Mouse (Mus musculus) cerebellum, adult 9-10 months (tissue): ENCODE results near the gene Hmgcl.
A peak's percentile ranks its signal among the peaks of the same experiment; 100 is the strongest.
"Not testable (repeated sequence)": the region's sequence is repeated elsewhere in the genome, so short reads cannot be mapped to it uniquely, and the experiment has no call there.

Source experiments
- DNase-seq: peaks from one replicate; pipeline ENCODE4 v3.0.0; 2022

Hmgcl gene

GRCm38 (mm10) chr4:135962946-135963345, 16.7 kb downstream of the Hmgcl start:
- no peak for DNase-seq

GRCm38 (mm10) chr4:135963457-135964193, 17.4 kb downstream of the Hmgcl start, which contains the start of gene Gale:
Gale (plus strand) TSS chr4:135963727.
- DNase-seq: peak; percentile 92

GRCm38 (mm10) chr4:135964426-135964825, 18.2 kb downstream of the Hmgcl start:
- DNase-seq: peak; percentile 75

GRCm38 (mm10) chr4:135965113-135965512, 18.9 kb downstream of the Hmgcl start:
- no peak for DNase-seq

- DNase-seq: peak; percentile 46
These were observed 20.0 kb downstream of the Hmgcl start for GRCm38 (mm10) chr4:135966283-135966682.

GRCm38 (mm10) chr4:135967086-135967760, 21.0 kb downstream of the Hmgcl start:
- no peak for DNase-seq

GRCm38 (mm10) chr4:135968271-135968869, 22.1 kb downstream of the Hmgcl start:
- DNase-seq: no peak

- peak; percentile 54 for DNase-seq
These were observed 23.0 kb downstream of the Hmgcl start for GRCm38 (mm10) chr4:135969070-135969750.

- no peak for DNase-seq
These were observed 24.3 kb downstream of the Hmgcl start for GRCm38 (mm10) chr4:135970585-135970984.

GRCm38 (mm10) chr4:135971805-135972555, 25.7 kb downstream of the Hmgcl start:
- DNase-seq: peak; percentile 56

GRCm38 (mm10) chr4:135972556-135972906, 26.3 kb downstream of the Hmgcl start, which contains the start of gene Lypla2:
Lypla2 (minus strand) TSS chr4:135972626.
- peak; percentile 89 for DNase-seq

GRCm38 (mm10) chr4:135972911-135973811, 26.9 kb downstream of the Hmgcl start:
- DNase-seq: peak; percentile 44

GRCm38 (mm10) chr4:135976146-135976545, 29.9 kb downstream of the Hmgcl start:
- DNase-seq: peak; percentile 23

- DNase-seq: not testable (repeated sequence)
These were observed 34.0 kb downstream of the Hmgcl start for GRCm38 (mm10) chr4:135980223-135980622.

- peak; percentile 56 for DNase-seq
These were observed 35.3 kb downstream of the Hmgcl start for GRCm38 (mm10) chr4:135981524-135982063.

GRCm38 (mm10) chr4:135984556-135984955, 38.3 kb downstream of the Hmgcl start:
- no peak for DNase-seq

GRCm38 (mm10) chr4:135985193-135985592, 38.9 kb downstream of the Hmgcl start:
- no peak for DNase-seq

- no peak for DNase-seq
These were observed 39.5 kb downstream of the Hmgcl start for GRCm38 (mm10) chr4:135985769-135986168.

- peak; percentile 35 for DNase-seq
These were observed 40.2 kb downstream of the Hmgcl start for GRCm38 (mm10) chr4:135986301-135986942.

GRCm38 (mm10) chr4:135986943-135987710, 40.9 kb downstream of the Hmgcl start, which contains the start of gene Pithd1:
Pithd1 (minus strand) TSS chr4:135987264.
- DNase-seq: peak; percentile 94
